In genomic region chr16:38017958-38018376, GRCm38 (mm10) we compare ENCODE assay signal across 19 mouse cellular contexts.
DNase-seq lines count a peak whose midpoint lies in the region; ATAC-seq and TF ChIP-seq lines count a peak whose summit lies in the region.
"Had no signal": no experiment of that assay in that cellular context is flagged by ENCODE, and none has a peak within 500 bp of the region (broad histone marks: within the 10 kb centered on the region; RNA-seq: fewer than 3 reads in every experiment).

No protein-coding gene starts in this region.

- peak overlapping the region; percentile 50 for H3K9ac ChIP-seq in CH12.LX (ENCODE audit: insufficient read depth, low read depth)
- no peak overlapping the region for H3K9ac ChIP-seq in embryonic facial prominence, embryonic 14.5 days (ENCODE audit: low read depth, low read length)
- H3K9ac ChIP-seq: embryonic facial prominence, embryonic 15.5 days; forebrain, embryonic 13.5 days; heart, embryonic 13.5 days; liver, embryonic 13.5 days had no signal

- H3K27me3 ChIP-seq in kidney, adult 2 months (replicated peaks; ENCODE audit: control insufficient read depth, insufficient read depth, low read length), result no peaks in the 10 kb centered on the region
- H3K27me3 ChIP-seq in CH12.LX (replicated peaks), result no peaks in the 10 kb centered on the region
- no peaks in the 10 kb centered on the region for H3K27me3 ChIP-seq in embryonic facial prominence, embryonic 14.5 days (replicated peaks; ENCODE audit: control insufficient read depth, insufficient read depth, low read length)
- H3K27me3 ChIP-seq: embryonic facial prominence, embryonic 15.5 days; forebrain, embryonic 13.5 days; heart, embryonic 13.5 days; liver, embryonic 13.5 days; megakaryocyte, embryonic 14.5 days had no signal

- no peak overlapping the region for H3K27ac ChIP-seq in kidney, adult 2 months (ENCODE audit: insufficient read depth, low read depth, low read length)
- H3K27ac ChIP-seq in CH12.LX (ENCODE audit: insufficient read depth, low read depth), result peak overlapping the region; percentile 79
- H3K27ac ChIP-seq in embryonic facial prominence, embryonic 14.5 days (replicated peaks; ENCODE audit: low read depth, low read length), result no peak overlapping the region
- H3K27ac ChIP-seq: embryonic facial prominence, embryonic 15.5 days; forebrain, embryonic 13.5 days; heart, embryonic 13.5 days; liver, embryonic 13.5 days had no signal

- H3K4me1 ChIP-seq in kidney, adult 2 months (ENCODE audit: control insufficient read depth, insufficient read depth, low read length), result no peaks in the 10 kb centered on the region
- peaks cover 12 to 27% of the 10 kb centered on the region in 2 experiments for H3K4me1 ChIP-seq in CH12.LX (ENCODE audit: control insufficient read depth in 1 of 2, insufficient read depth in 2 of 2)
- H3K4me1 ChIP-seq in embryonic facial prominence, embryonic 14.5 days (ENCODE audit: control insufficient read depth, insufficient read depth, low read length), result no peaks in the 10 kb centered on the region
- H3K4me1 ChIP-seq: embryonic facial prominence, embryonic 15.5 days; forebrain, embryonic 13.5 days; heart, embryonic 13.5 days; liver, embryonic 13.5 days; megakaryocyte, embryonic 14.5 days had no signal

- TF ChIP-seq CTCF in kidney, adult 2 months (conservative IDR thresholded peaks at IDR 0.05; ENCODE audit: insufficient read depth, insufficient read length, low read depth, low read length), result no peak
- TF ChIP-seq CTCF in CH12.LX (conservative IDR thresholded peaks at IDR 0.05 in 1 of 2, IDR thresholded peaks at IDR 0.05 in 1 of 2; ENCODE audit: low read depth in 2 of 2, low read length in 2 of 2), result no peak

- H3K4me3 ChIP-seq in kidney, adult 2 months (ENCODE audit: insufficient read depth, low read depth, low read length), result no peak overlapping the region
- H3K4me3 ChIP-seq in CH12.LX (replicated peaks in 1 of 3; ENCODE audit: low read depth in 2 of 3, low read length in 2 of 3, poor library complexity in 1 of 3), result peak overlapping the region in 2 of 3 experiments; percentile 1 to 23
- H3K4me3 ChIP-seq in embryonic facial prominence, embryonic 14.5 days (ENCODE audit: low read depth, low read length), result no peak overlapping the region
- H3K4me3 ChIP-seq: embryonic facial prominence, embryonic 15.5 days; forebrain, embryonic 13.5 days; heart, embryonic 13.5 days; liver, embryonic 13.5 days; megakaryocyte, embryonic 14.5 days had no signal

- peak overlapping the region; percentile 91 for H3K4me2 ChIP-seq in CH12.LX (ENCODE audit: insufficient read depth, low read depth, poor library complexity, severe bottlenecking)
- H3K4me2 ChIP-seq in embryonic facial prominence, embryonic 14.5 days (ENCODE audit: low read depth, low read length), result no peak overlapping the region
- H3K4me2 ChIP-seq: embryonic facial prominence, embryonic 15.5 days; forebrain, embryonic 13.5 days; heart, embryonic 13.5 days; liver, embryonic 13.5 days had no signal

- in situ Hi-C loops in CH12.LX (cut with MboI; ENCODE audit: low pct_ligation_motif_present, low pct_unique_long_range_greater_than_20kb, low sequenced_read_pairs), result loop anchor here (25.0 kb wide), 1 partner anchor 494 kb away; the partner anchor contains the start of gene Timmdc1

- 36% methylated on average over 4 of the region's 4 CpGs for WGBS in kidney, adult 2 months
- WGBS in embryonic facial prominence, embryonic 14.5 days, result 31% methylated on average over 4 of the region's 4 CpGs

- peak; percentile 95 for TF ChIP-seq EP300 in CH12.LX (IDR thresholded peaks at IDR 0.05; ENCODE audit: low read length)

- H3K9me3 ChIP-seq in CH12.LX (replicated peaks; ENCODE audit: low read length), result peaks cover 4% of the 10 kb centered on the region
- no peaks in the 10 kb centered on the region for H3K9me3 ChIP-seq in embryonic facial prominence, embryonic 14.5 days (ENCODE audit: control insufficient read depth, low read length)
- H3K9me3 ChIP-seq: embryonic facial prominence, embryonic 15.5 days; forebrain, embryonic 13.5 days; liver, embryonic 13.5 days; megakaryocyte, embryonic 14.5 days had no signal

- no peaks in the 10 kb centered on the region for H3K36me3 ChIP-seq in kidney, adult 2 months (ENCODE audit: control insufficient read depth, insufficient read depth, low read length)
- no peaks in the 10 kb centered on the region for H3K36me3 ChIP-seq in CH12.LX (replicated peaks in 1 of 2; ENCODE audit: control insufficient read depth in 1 of 2, insufficient read depth in 1 of 2, low read length in 1 of 2)
- H3K36me3 ChIP-seq in embryonic facial prominence, embryonic 14.5 days (ENCODE audit: control insufficient read depth, insufficient read depth, low read length), result no peaks in the 10 kb centered on the region
- H3K36me3 ChIP-seq: embryonic facial prominence, embryonic 15.5 days; heart, embryonic 13.5 days; liver, embryonic 13.5 days had no signal

- TF ChIP-seq POLR2A in kidney, adult 2 months (IDR thresholded peaks at IDR 0.05; ENCODE audit: low read depth, low read length), result no peak
- no peak for TF ChIP-seq POLR2A in CH12.LX (IDR thresholded peaks at IDR 0.05; ENCODE audit: low read depth, low read length)

- dilution Hi-C loops in CH12.LX (cut with MboI; ENCODE audit: extremely low pct_ligation_motif_present, extremely low pct_unique_long_range_greater_than_20kb, low sequenced_read_pairs), result no loop called here

- no peaks in the 10 kb centered on the region for H3K79me2 ChIP-seq in CH12.LX (replicated peaks; ENCODE audit: control insufficient read depth, extremely low read depth, insufficient read depth, poor library complexity, severe bottlenecking)

- TF ChIP-seq RAD21 in CH12.LX (IDR thresholded peaks at IDR 0.05; ENCODE audit: low read depth, low read length), result no peak; the same call in 1 of the 2 replicates

- peak; percentile 8 for DNase-seq in kidney, adult 2 months
- DNase-seq in kidney, postnatal 14 days, result no peak
- DNase-seq in CH12.LX (ENCODE audit: extremely low read depth), result peak; percentile 93
- peak; percentile 53 for DNase-seq in embryonic facial prominence, embryonic 14.5 days (ENCODE audit: low spot score)
- peak; percentile 16 for DNase-seq in retina, postnatal 1 day
- DNase-seq in left cerebral cortex, adult 18-20 months (ENCODE audit: low spot score in 2 of 2), result no peak
- no peak for DNase-seq in adrenal gland, postnatal 36 days
- DNase-seq: cerebellum, adult 11 months; cerebellum, postnatal 36 days; kidney, adult 8-10 months; layer of hippocampus, adult 9-11 months; left cerebral cortex, postnatal 4 days; liver, embryonic 13.5 days; thymus, postnatal 36 days had no signal

- ATAC-seq in embryonic facial prominence, embryonic 14.5 days (ENCODE audit: low read depth), result no peak
- ATAC-seq: forebrain, embryonic 13.5 days; lung, postnatal 0 days had no signal

TF ChIP-seq in CH12.LX, 34 proteins besides CTCF, POLR2A, EP300 and RAD21 (continues in another document):
- peak; percentile 69 for TF ChIP-seq ZNF384 (IDR thresholded peaks at IDR 0.05; ENCODE audit: low read depth, low read length)
- TF ChIP-seq CHD2 (IDR thresholded peaks at IDR 0.05; ENCODE audit: low read length), result peak; percentile 72
- TF ChIP-seq RCOR1 (conservative IDR thresholded peaks at IDR 0.05; ENCODE audit: low read depth, low read length), result peak; percentile 78; the same call in 1 of the 2 replicates
- no peak for TF ChIP-seq ELF1 (IDR thresholded peaks at IDR 0.05; ENCODE audit: low read depth, low read length)
- no peak for TF ChIP-seq POLR2AphosphoS2 (IDR thresholded peaks at IDR 0.05; ENCODE audit: low read depth, low read length)
- TF ChIP-seq ZMIZ1 (IDR thresholded peaks at IDR 0.05; ENCODE audit: low read depth, low read length), result no peak
- peak; percentile 80; the same call in 1 of the 2 replicates for TF ChIP-seq MAFK (IDR thresholded peaks at IDR 0.05; ENCODE audit: insufficient replicate concordance, low read length)
- TF ChIP-seq BHLHE40 (IDR thresholded peaks at IDR 0.05; ENCODE audit: low read depth, low read length), result peak; percentile 80
- TF ChIP-seq USF1 (IDR thresholded peaks at IDR 0.05; ENCODE audit: low read depth, low read length), result no peak
- peak; percentile 97 for TF ChIP-seq IRF4 (IDR thresholded peaks at IDR 0.05; ENCODE audit: low read depth, low read length)
- TF ChIP-seq SMC3 (IDR thresholded peaks at IDR 0.05; ENCODE audit: low read depth, low read length), result no peak
- peak; percentile 93 for TF ChIP-seq ETS1 (conservative IDR thresholded peaks at IDR 0.05; ENCODE audit: low read depth, low read length)
- TF ChIP-seq MYC (IDR thresholded peaks at IDR 0.05; ENCODE audit: low read depth, low read length), result peak; percentile 33; the same call in 1 of the 2 replicates
- TF ChIP-seq E2F4 (IDR thresholded peaks at IDR 0.05; ENCODE audit: insufficient replicate concordance, low read depth, low read length), result 0 out of 2 replicates have a peak, but pooled peaks have one; percentile 29
- no peak for TF ChIP-seq PAX5 (IDR thresholded peaks at IDR 0.05; ENCODE audit: low read length)
- TF ChIP-seq USF2 (conservative IDR thresholded peaks at IDR 0.05; ENCODE audit: low read depth, low read length), result no peak
- no peak for TF ChIP-seq ZC3H11A (IDR thresholded peaks at IDR 0.05; ENCODE audit: low read depth, low read length)
- TF ChIP-seq KAT2A (IDR thresholded peaks at IDR 0.05; ENCODE audit: insufficient replicate concordance, low read length), result 0 out of 2 replicates have a peak, but pooled peaks have one; percentile 60
- TF ChIP-seq ZKSCAN1 (IDR thresholded peaks at IDR 0.05; ENCODE audit: borderline replicate concordance, low read depth, low read length), result no peak
- TF ChIP-seq MEF2A (IDR thresholded peaks at IDR 0.05; ENCODE audit: borderline replicate concordance, low read depth, low read length), result peak; percentile 88
- peak; percentile 87 for TF ChIP-seq MXI1 (IDR thresholded peaks at IDR 0.05; ENCODE audit: low read depth, low read length)
- TF ChIP-seq UBTF (IDR thresholded peaks at IDR 0.05; ENCODE audit: low read depth, low read length), result peak; percentile 38; the same call in 1 of the 2 replicates
- 0 out of 2 replicates have a peak, but pooled peaks have one; percentile 52 for TF ChIP-seq SIN3A (IDR thresholded peaks at IDR 0.05; ENCODE audit: low read length)
- TF ChIP-seq CHD1 (IDR thresholded peaks at IDR 0.05; ENCODE audit: low read depth, low read length), result 0 out of 2 replicates have a peak, but pooled peaks have one; percentile 58
- peak; percentile 20; the same call in 1 of the 2 replicates for TF ChIP-seq HCFC1 (IDR thresholded peaks at IDR 0.05; ENCODE audit: low read depth, low read length)
- peak; percentile 75; the same call in 1 of the 2 replicates for TF ChIP-seq JUND (conservative IDR thresholded peaks at IDR 0.05; ENCODE audit: low read depth, low read length)
- TF ChIP-seq TCF12 (IDR thresholded peaks at IDR 0.05; ENCODE audit: low read depth, low read length), result peak; percentile 75
- TF ChIP-seq MAZ (IDR thresholded peaks at IDR 0.05; ENCODE audit: low read depth, low read length), result peak; percentile 35; the same call in 1 of the 2 replicates
- no peak for TF ChIP-seq GABPA (IDR thresholded peaks at IDR 0.05; ENCODE audit: insufficient replicate concordance, low read depth, low read length)

Comparison
In these comparisons a context has a peak if more than half of its experiments do, and no peak if none do; other contexts are left out.
1. DNase-seq: peak in kidney, adult 2 months (single experiment), CH12.LX (single experiment), embryonic facial prominence, embryonic 14.5 days (single experiment) and retina, postnatal 1 day (single experiment); none in kidney, postnatal 14 days (single experiment), left cerebral cortex, adult 18-20 months (0 of 2) and adrenal gland, postnatal 36 days (0 of 2).
2. H3K4me3 ChIP-seq: peak in CH12.LX (2 of 3); none in kidney, adult 2 months (single experiment) and embryonic facial prominence, embryonic 14.5 days (single experiment).